Mouse (Mus musculus) neutrophil, adult 5-6 weeks (primary cell): Measurements from ENCODE around the gene Nbr1. TPM values are rescaled to one million over a fixed set of nuclear protein-coding genes. Genes with fewer than 3 reads are reported as not detected.

ENCODE experiments used
- ATAC-seq: fragments of 151-379, 151-347 bp; 2 replicates; pipeline ENCODE4 v1.8.0; 2017; ENCODE audit warnings: mild to moderate bottlenecking, moderate TSS enrichment; ENCODE audit not compliant: insufficient number of reproducible peaks, poor library complexity, low FRiP score, severe bottlenecking; ENCODE audit errors: extremely low read depth
- total RNA-seq: library from RNA; stranded (forward); fragments of 200-1000 nt; gene quantifications from 2 replicates; pipeline ENCODE4 v1.2.3, GENCODE M21; 2017

Gene Nbr1
- total RNA-seq, result 166 and 171 TPM in 2 replicates

- ATAC-seq, result peak; percentile 72
These were observed at the start of gene Nbr1, which contains the start of gene Brca1 for GRCm38 (mm10) chr11:101551751-101552475. TSS of gene Nbr1 (plus strand) at chr11:101552149. TSS of gene Brca1 (minus strand) at chr11:101551955.

- ATAC-seq, result no peak
These were observed 45.6 kb upstream of the Nbr1 start for GRCm38 (mm10) chr11:101506269-101506780.

GRCm38 (mm10) chr11:101507090-101507489 is 44.9 kb upstream of the Nbr1 start:
- no peak for ATAC-seq

- no peak for ATAC-seq
These were observed 33.0 kb upstream of the Nbr1 start for GRCm38 (mm10) chr11:101518937-101519336.

- no peak for ATAC-seq
These were observed 32.6 kb upstream of the Nbr1 start for GRCm38 (mm10) chr11:101519364-101519763.

GRCm38 (mm10) chr11:101524446-101524845 is 27.5 kb upstream of the Nbr1 start:
- ATAC-seq, result no peak

- ATAC-seq, result no peak
These were observed 26.9 kb upstream of the Nbr1 start for GRCm38 (mm10) chr11:101525056-101525455.

GRCm38 (mm10) chr11:101525936-101526595 is 25.9 kb upstream of the Nbr1 start:
- no peak for ATAC-seq

- ATAC-seq, result no peak
These were observed 25.3 kb upstream of the Nbr1 start for GRCm38 (mm10) chr11:101526686-101527085.

GRCm38 (mm10) chr11:101543533-101543932 is 8.4 kb upstream of the Nbr1 start:
- ATAC-seq, result no peak

GRCm38 (mm10) chr11:101544132-101544531 is 7.8 kb upstream of the Nbr1 start:
- ATAC-seq, result no peak

GRCm38 (mm10) chr11:101548526-101548925 is 3.4 kb upstream of the Nbr1 start:
- ATAC-seq, result no peak

- ATAC-seq, result peak; percentile 92
These were observed 739 bp downstream of the Nbr1 start for GRCm38 (mm10) chr11:101552476-101553300.

GRCm38 (mm10) chr11:101553354-101553930 is 1.5 kb downstream of the Nbr1 start:
- ATAC-seq, result no peak

GRCm38 (mm10) chr11:101556541-101556940 is 4.6 kb downstream of the Nbr1 start:
- ATAC-seq, result no peak

GRCm38 (mm10) chr11:101556954-101557353 is 5.0 kb downstream of the Nbr1 start:
- no peak for ATAC-seq

GRCm38 (mm10) chr11:101562391-101562790 is 10.4 kb downstream of the Nbr1 start:
- peak; percentile 85 for ATAC-seq

- no peak for ATAC-seq
These were observed 16.5 kb downstream of the Nbr1 start for GRCm38 (mm10) chr11:101568421-101568820.

- ATAC-seq, result no peak
These were observed 24.2 kb downstream of the Nbr1 start for GRCm38 (mm10) chr11:101576116-101576515.
